Mouse (Mus musculus): ENCODE measurements around the gene Tprg. TPM values are rescaled to one million over a fixed set of nuclear protein-coding genes. Genes with fewer than 3 reads are reported as not detected.

Tprg gene
- total RNA-seq, 4 experiments from 2014 or later: not detected

GRCm38 (mm10) chr16:25424915-25425314 lies 138.3 kb downstream of the Tprg start:
- no peak for DNase-seq (ENCODE audit: low spot score in 2 of 2)

GRCm38 (mm10) chr16:25425376-25425775 lies 138.8 kb downstream of the Tprg start:
- no peak for DNase-seq (ENCODE audit: low spot score in 2 of 2)

- no peak for DNase-seq (ENCODE audit: low spot score in 2 of 2)
These were observed 139.6 kb downstream of the Tprg start for GRCm38 (mm10) chr16:25426261-25426660.

- DNase-seq (ENCODE audit: low spot score in 2 of 2): no peak
These were observed 153.4 kb downstream of the Tprg start for GRCm38 (mm10) chr16:25440039-25440438.

GRCm38 (mm10) chr16:25445580-25445979 lies 159.0 kb downstream of the Tprg start:
- no peak for DNase-seq (ENCODE audit: low spot score in 2 of 2)

GRCm38 (mm10) chr16:25451511-25451910 lies 164.9 kb downstream of the Tprg start:
- DNase-seq (ENCODE audit: low spot score in 2 of 2): no peak

- DNase-seq (ENCODE audit: low spot score in 2 of 2): no peak
These were observed 178.1 kb downstream of the Tprg start for GRCm38 (mm10) chr16:25464732-25465131.

GRCm38 (mm10) chr16:25465435-25466139 lies 179.0 kb downstream of the Tprg start:
- DNase-seq (ENCODE audit: low spot score in 2 of 2): peak; percentile 44 to 74

- no peak for DNase-seq (ENCODE audit: low spot score in 2 of 2)
These were observed 181.4 kb downstream of the Tprg start for GRCm38 (mm10) chr16:25468040-25468439.

- DNase-seq (ENCODE audit: low spot score in 2 of 2): no peak
These were observed 182.0 kb downstream of the Tprg start for GRCm38 (mm10) chr16:25468662-25469061.

Measured in layer of hippocampus, adult 8-10 months (tissue).